Mouse (Mus musculus): ENCODE data around the gene 1700102P08Rik.
A peak's percentile ranks its signal among the peaks of the same experiment; 100 is the strongest.

Gene 1700102P08Rik

GRCm38 (mm10) chr9:108412221-108412620 lies 19.6 kb downstream of the 1700102P08Rik start:
- DNase-seq: peak; percentile 31

DNA sequence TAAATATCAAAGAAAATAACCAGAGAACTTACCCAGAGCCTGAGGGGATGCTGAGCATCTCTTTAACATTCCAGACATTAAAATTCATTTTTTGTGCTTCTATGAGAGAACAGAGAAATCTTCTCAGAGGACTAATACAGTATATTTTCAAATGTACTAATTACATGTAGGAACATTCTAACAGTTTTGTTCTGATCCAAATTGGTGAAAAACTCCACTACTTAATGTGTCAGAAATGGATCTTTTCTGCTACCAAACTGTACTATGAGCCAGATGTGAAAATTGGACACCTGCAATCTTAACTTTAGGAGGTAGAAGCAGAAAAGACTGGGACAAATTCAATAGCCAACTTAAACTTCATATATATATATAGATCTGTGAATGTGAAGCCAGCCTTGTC lies 35.8 kb downstream of the 1700102P08Rik start, which contains the start of gene Ccdc36:
Ccdc36 (minus strand) TSS at position 101 of the 400 bp plus-strand sequence.
- no peak for DNase-seq

- DNase-seq: peak; percentile 66
These were observed 38.9 kb downstream of the 1700102P08Rik start for GRCm38 (mm10) chr9:108431431-108432067.

DNA sequence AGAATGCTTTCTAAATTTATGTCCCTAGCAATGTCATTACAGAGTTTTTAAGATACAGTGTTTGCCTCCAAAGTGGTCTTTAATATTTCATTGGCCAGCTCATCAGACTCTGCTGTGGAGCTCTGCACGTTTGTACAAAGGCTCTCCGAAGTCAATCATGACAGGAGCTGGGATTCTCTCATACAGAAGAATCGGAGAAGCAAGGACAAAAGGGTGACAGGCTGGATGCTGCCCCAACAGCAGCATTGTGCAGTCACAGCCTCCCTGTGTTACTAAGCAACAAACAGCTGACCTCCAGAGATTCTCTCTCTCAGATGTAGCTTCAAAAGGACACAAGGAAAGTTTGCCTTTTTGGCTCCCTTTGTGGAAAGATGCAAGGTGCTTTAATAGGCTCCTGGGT lies 43.6 kb downstream of the 1700102P08Rik start, which contains the start of gene BC048562:
BC048562 (plus strand) TSS at position 301 of the 400 bp plus-strand sequence.
- DNase-seq: no peak

DNA sequence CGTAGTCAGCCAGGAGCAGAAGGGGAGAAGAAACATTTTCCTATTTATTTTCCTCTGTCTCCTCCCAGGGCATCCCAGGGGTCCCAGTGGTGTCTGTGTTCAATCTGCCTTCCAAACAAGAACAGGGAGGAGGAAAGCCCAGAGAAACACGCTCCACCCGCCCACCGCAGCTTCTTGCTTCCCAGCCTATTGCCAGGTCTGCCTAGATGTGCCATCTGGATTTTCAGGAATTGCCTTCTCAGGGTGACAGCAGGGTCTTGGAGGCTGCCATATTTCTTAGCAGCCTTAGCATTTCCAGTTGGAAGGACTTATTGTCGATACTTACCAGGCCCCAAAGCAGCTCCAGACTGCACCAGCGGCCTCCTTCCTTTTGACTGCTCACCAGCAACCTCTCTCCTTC lies 46.6 kb downstream of the 1700102P08Rik start:
- DNase-seq: no peak

DNA sequence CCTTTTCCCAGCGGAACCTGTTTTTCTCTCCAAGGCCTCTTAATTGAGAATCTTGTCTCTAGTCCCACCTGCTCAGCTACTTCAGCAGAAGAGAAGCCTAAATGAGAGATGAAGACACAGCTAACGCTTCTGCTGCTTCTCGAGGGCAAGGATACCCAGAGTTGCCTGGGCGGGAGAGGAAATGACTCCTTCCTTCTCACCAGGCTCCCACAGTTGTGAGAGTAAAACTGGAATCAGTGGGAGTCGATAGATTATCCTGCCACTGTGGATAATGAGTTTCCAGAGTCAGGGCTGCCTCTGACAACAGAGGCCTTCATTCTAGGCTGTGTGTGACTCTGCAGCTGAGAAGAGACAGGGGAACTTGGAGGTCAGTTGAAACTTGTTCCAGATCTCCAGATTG lies 47.9 kb downstream of the 1700102P08Rik start:
- DNase-seq: no peak

- no peak for DNase-seq
These were observed 48.8 kb downstream of the 1700102P08Rik start for GRCm38 (mm10) chr9:108441236-108441919.

GRCm38 (mm10) chr9:108445125-108445524 lies 52.5 kb downstream of the 1700102P08Rik start:
- no peak for DNase-seq

- DNase-seq: peak; percentile 86
These were observed 57.3 kb downstream of the 1700102P08Rik start for GRCm38 (mm10) chr9:108449860-108450259.

- DNase-seq: peak; percentile 75
These were observed 57.9 kb downstream of the 1700102P08Rik start for GRCm38 (mm10) chr9:108450292-108451169.

GRCm38 (mm10) chr9:108451170-108451493 lies 58.5 kb downstream of the 1700102P08Rik start:
- DNase-seq: no peak

DNA sequence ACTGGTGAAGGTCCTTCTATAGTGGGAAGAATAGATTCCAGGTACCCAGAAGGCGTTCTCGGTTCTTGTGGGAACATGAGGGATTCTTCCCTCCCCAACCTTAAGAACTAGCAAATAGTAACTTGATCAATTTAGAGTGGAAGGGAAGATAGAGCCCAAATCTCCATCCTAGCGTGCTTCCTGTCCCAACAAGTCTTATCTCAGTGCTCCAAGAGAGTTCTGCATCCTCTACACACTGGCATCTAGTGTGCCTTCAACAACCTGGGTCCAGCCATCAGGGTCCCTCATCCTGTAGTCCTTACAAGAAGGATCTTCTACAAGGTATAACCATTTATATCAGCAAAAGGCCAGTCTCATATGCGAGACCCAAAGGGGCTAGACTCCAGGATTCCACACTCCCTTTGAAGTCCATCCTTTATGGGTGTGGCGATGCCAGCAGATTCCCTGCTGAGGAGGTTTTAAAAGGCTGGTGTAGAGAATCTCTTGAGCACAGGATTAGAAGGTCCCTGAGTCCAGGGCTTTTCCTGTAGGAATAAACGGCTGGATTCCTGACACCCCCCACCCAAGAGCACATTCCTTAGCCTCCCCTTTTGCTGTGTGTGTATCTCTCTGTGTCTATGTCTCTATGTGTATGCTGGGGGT lies 59.0 kb downstream of the 1700102P08Rik start:
- no peak for DNase-seq

DNA sequence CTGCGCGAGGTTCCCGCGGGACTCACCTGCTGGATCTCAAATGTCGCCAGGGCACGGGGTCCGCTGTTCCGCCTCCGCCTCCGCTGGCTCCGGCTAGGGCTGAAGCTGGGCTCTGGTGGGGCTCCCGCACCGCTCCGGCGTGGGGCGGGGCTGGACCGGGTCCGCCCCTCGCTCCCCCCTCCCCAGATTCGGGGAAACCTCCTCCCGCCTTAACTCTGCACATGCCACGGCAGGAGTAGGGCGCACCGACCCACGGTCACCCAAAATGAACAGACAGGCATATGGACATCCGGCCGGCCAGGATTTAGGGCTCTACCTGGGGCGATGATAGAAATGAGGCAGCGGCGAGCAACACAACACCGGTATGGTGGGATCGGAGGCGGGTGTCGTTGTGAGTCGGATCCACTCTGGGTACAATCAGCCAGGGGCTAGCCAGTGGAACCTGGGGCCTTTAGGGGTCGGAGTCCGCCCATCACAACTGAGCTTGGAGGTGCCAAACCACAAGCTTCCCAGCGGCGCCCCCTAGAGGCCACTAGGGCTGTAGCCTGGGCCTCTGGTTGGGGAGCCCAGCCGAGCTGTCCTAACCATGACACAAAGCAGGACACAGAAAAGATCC lies 59.8 kb downstream of the 1700102P08Rik start:
- DNase-seq: peak; percentile 94

DNA sequence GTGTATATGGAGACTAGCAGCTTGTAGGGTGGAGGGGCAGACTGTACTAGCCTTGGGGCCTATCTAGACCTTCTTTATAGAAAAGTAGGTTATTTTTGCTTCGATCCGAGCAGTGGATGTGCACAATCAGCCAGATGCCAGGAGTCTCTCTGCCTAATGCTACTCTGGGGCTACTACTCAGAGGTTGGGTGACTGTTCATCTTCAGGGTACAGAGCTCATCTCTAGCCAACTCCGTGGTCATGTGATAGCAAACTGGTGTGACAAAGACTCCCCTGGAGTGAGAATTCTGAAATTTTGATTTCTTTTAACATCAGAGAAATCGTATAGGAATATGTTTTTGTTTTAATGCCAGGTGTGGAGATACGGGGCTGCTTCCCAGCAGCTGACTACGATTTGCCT lies 60.3 kb downstream of the 1700102P08Rik start:
- no peak for DNase-seq

DNA sequence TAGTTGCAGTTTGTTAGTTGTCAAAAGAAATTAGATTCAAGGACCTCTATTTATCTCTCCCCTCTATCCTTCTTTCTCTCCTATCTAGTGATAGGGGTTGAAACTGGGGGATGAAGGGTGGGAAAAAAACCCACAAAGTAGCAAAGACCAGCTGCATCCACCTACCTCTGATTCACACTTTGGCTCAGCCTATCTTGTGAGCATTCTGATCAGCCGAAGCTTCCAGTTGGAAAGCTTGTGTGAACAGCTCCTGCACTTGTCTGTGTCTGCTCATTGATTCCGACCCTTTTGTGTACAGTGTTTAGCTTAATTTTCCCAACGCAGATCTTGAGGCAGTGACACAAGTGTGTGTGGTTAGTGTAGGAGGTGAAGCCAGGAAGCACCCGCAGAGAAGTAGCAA lies 60.9 kb downstream of the 1700102P08Rik start:
- DNase-seq: no peak

DNA sequence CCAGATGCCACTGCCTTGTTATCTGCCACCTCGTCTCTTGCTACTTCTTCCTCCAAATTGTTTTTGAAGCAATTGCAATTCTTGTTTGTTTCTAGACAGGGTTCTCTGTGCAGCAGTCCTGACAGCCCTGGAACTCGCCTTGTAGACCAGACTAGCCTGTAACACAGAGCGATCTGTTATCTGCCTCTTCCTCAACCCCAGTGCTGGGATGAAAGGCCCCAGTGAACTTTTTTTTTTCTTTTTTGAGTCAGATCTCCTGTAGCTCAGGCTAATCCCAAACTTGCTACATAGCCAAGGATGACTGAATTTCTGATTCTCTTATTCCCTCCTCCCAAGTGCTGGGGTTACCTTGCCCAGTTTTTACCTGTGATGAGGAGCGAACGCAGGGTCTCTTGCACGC lies 61.8 kb downstream of the 1700102P08Rik start:
- no peak for DNase-seq

DNA sequence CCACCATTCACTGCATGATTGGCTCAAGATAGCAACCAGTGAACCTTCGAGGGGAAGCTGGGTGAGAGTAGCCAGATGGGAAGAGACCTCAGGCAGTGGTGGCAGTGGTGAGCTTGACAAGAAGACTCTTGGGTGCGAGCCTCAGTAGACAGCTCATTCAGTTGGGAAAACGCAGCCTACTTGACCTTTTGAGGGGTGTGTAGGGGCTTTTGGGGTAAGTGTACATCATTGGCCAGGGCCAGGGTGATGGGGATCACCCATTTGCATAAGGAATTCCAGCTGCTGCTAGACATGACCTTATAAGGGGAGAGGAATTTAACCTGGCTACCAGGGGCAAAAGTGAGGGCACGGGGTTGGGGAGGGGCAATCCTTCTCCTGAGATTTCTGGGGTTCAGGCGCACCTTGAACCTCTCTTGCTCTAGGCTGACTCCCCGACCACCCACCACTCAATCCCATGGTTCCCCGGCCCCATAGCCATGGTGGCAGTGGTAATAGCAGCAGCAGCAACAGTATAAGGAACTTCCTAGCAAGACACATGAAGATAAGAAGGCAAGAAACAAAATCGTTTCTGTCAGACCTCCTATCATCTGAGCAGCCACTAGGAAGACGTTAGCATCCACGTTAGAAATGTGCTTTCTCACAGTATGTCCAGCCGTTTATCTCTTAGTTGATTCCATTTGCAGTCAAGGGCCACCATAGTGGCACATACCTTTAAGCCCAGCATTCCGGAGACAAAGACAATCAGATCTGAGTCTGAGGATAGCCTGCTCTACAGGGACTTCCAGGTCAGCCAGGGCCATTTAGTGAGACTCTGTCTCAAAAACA lies 63.4 kb downstream of the 1700102P08Rik start:
- DNase-seq: no peak

- DNase-seq: no peak
These were observed 64.3 kb downstream of the 1700102P08Rik start for GRCm38 (mm10) chr9:108456953-108457352.

DNA sequence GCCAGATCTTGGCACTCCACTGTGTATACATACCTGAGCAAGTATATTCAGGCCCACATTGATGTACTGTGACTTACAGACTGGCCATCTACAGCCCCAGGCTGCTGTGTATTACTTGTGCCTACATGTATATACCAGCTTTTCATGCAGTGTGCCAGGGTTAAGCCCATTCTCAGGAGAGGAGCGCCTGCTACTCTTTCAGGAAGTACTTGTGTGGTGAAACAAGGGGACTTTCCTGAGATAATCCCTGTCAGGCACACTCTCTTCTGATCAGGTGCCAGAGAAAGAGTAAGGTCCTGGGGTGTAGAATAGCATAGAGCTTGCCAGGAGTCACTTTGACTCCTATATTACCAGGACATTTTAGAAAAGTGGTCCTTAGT lies 67.3 kb downstream of the 1700102P08Rik start:
- no peak for DNase-seq

Measured in embryo, embryonic 11 days (tissue).